Mouse (Mus musculus) megakaryocyte, adult 5-6 weeks (primary cell): ENCODE data around the gene Ptprq. TPM values are rescaled to one million over a fixed set of nuclear protein-coding genes. Genes with fewer than 3 reads are reported as not detected.

Experiments used
- ATAC-seq: 2 replicates; pipeline ENCODE4 v1.8.0; 2016; ENCODE audit warnings: mild to moderate bottlenecking, inconsistent platforms; ENCODE audit not compliant: poor library complexity, severe bottlenecking
- total RNA-seq, 2 experiments: library from RNA; stranded (forward) in 1 of 2; stranded (reverse) in 1 of 2; fragments of 153-499, 151-499 nt in 1 of 2; fragments of 221-1000, 200-1000 nt in 1 of 2; gene quantifications; 2 replicates each; pipeline versions ENCODE4 v1.2.3 to v1.2.4; 2015 to 2017

The Ptprq gene
- total RNA-seq (2015) (not detected in 2 replicates), total RNA-seq (2017) (not detected in 2 replicates)

- ATAC-seq: no peak
Measured at GRCm38 (mm10) chr10:107719806-107720205, at the start of gene Ptprq. Gene Ptprq (minus strand): TSS chr10:107720051.

- ATAC-seq: no peak
Measured at GRCm38 (mm10) chr10:107759624-107760023, 39.8 kb upstream of the Ptprq start.

- no peak for ATAC-seq
Measured at GRCm38 (mm10) chr10:107753471-107753870, 33.6 kb upstream of the Ptprq start.

- no peak for ATAC-seq
Measured at GRCm38 (mm10) chr10:107752351-107753143, 32.7 kb upstream of the Ptprq start.

GRCm38 (mm10) chr10:107751944-107752343, 32.1 kb upstream of the Ptprq start:
- ATAC-seq: no peak

GRCm38 (mm10) chr10:107747566-107747965, 27.7 kb upstream of the Ptprq start:
- ATAC-seq: peak; percentile 62; the same call in 1 of the 2 replicates

- ATAC-seq: no peak
Measured at GRCm38 (mm10) chr10:107746717-107747116, 26.9 kb upstream of the Ptprq start.

GRCm38 (mm10) chr10:107739815-107740214, 20.0 kb upstream of the Ptprq start:
- no peak for ATAC-seq

- ATAC-seq: no peak
Measured at GRCm38 (mm10) chr10:107737743-107738142, 17.9 kb upstream of the Ptprq start.

GRCm38 (mm10) chr10:107735448-107735847, 15.6 kb upstream of the Ptprq start:
- no peak for ATAC-seq

GRCm38 (mm10) chr10:107734327-107734726, 14.5 kb upstream of the Ptprq start:
- no peak for ATAC-seq

- ATAC-seq: no peak
Measured at GRCm38 (mm10) chr10:107725631-107726030, 5.8 kb upstream of the Ptprq start.

GRCm38 (mm10) chr10:107704443-107704842, 15.4 kb downstream of the Ptprq start:
- no peak for ATAC-seq

- no peak for ATAC-seq
Measured at GRCm38 (mm10) chr10:107700944-107701343, 18.9 kb downstream of the Ptprq start.

GRCm38 (mm10) chr10:107698716-107699115, 21.1 kb downstream of the Ptprq start:
- no peak for ATAC-seq

GRCm38 (mm10) chr10:107697177-107697576, 22.7 kb downstream of the Ptprq start:
- ATAC-seq: no peak

- no peak for ATAC-seq
Measured at GRCm38 (mm10) chr10:107687382-107687781, 32.5 kb downstream of the Ptprq start.

- no peak for ATAC-seq
Measured at GRCm38 (mm10) chr10:107675994-107676393, 43.9 kb downstream of the Ptprq start.

GRCm38 (mm10) chr10:107668374-107669094, 51.3 kb downstream of the Ptprq start:
- ATAC-seq: no peak

GRCm38 (mm10) chr10:107662372-107663065, 57.3 kb downstream of the Ptprq start:
- no peak for ATAC-seq

- no peak for ATAC-seq
Measured at GRCm38 (mm10) chr10:107661970-107662369, 57.9 kb downstream of the Ptprq start.
